Mouse (Mus musculus) intestine, embryonic 14.5 days (tissue): Measurements from ENCODE around the gene Tenm4. TPM values are rescaled to one million over a fixed set of nuclear protein-coding genes. Genes with fewer than 3 reads are reported as not detected.
"Not testable (repeated sequence)": the region's sequence is repeated elsewhere in the genome, so short reads cannot be mapped to it uniquely, and the experiment has no call there.

Source experiments
- ATAC-seq: fragments of 200-750 bp; cut with Nextera tagmentation; replicated peaks from 2 replicates; pipeline ENCODE4 v1.8.0; 2017; ENCODE audit warnings: low read depth, moderate number of reproducible peaks, moderate TSS enrichment, moderate library complexity; ENCODE audit not compliant: low FRiP score, low TSS enrichment
- DNase-seq: peaks from one replicate; pipeline ENCODE4 v3.0.0-alpha.2; 2018; ENCODE audit warnings: low spot score
- H3K27ac ChIP-seq: fragments of 300-500 bp; sonication (generic); 2 replicates; pipeline ENCODE4 v1.5.1; 2014; ENCODE audit warnings: low read depth, mild to moderate bottlenecking, control low read depth
- H3K27me3 ChIP-seq: fragments of 300-500 bp; sonication (generic); replicated peaks from 2 replicates; pipeline ENCODE4 v1.6.1; 2014; ENCODE audit warnings: low read length, control low read depth; ENCODE audit not compliant: control insufficient read depth, insufficient read depth
- H3K36me3 ChIP-seq: fragments of 300-500 bp; sonication (generic); 2 replicates; pipeline ENCODE4 v1.6.1; 2014; ENCODE audit warnings: low read length, control low read depth; ENCODE audit not compliant: control insufficient read depth, insufficient read depth
- H3K4me1 ChIP-seq: fragments of 300-500 bp; sonication (generic); replicated peaks from 2 replicates; pipeline ENCODE4 v1.6.1; 2014; ENCODE audit warnings: low read length, control low read depth, mixed read lengths; ENCODE audit not compliant: control insufficient read depth, insufficient read depth
- H3K4me2 ChIP-seq: fragments of 300-500 bp; sonication (generic); 2 replicates; pipeline ENCODE4 v1.6.1; 2014; ENCODE audit warnings: low read length
- H3K4me3 ChIP-seq: fragments of 300-500 bp; sonication (generic); 2 replicates; pipeline ENCODE4 v1.5.1; 2014; ENCODE audit warnings: low read depth, low read length, control low read depth, mixed read lengths
- H3K9ac ChIP-seq: fragments of 300-500 bp; sonication (generic); 2 replicates; pipeline ENCODE4 v1.6.1; 2014; ENCODE audit warnings: mild to moderate bottlenecking, low read length
- H3K9me3 ChIP-seq: fragments of 300-500 bp; sonication (generic); 2 replicates; pipeline ENCODE4 v1.6.1; 2016; ENCODE audit warnings: low read length, control low read depth; ENCODE audit not compliant: control insufficient read depth
- WGBS: fragments of 180-500 bp; shearing (Covaris S2); extraction: QIAGEN DNeasy Blood & Tissue Kit; methylation state at CpG from one replicate; pipeline ENCODE4 v1.1.7; 2014; 5-methylcytosine and 5-hydroxymethylcytosine counted together
- polyA plus RNA-seq: library from polyadenylated mRNA; unstranded; fragments of >200 nt; fragmentation: Nextera tagmentation; extraction: Ambion mirVana; gene quantifications from 2 replicates; pipeline ENCODE4 v1.2.1, GENCODE M21; 2014

Tenm4 gene
- polyA plus RNA-seq, 1 experiment from 2014 or later = 36.5 TPM

- WGBS = 31% methylated on average over 10 of the region's 10 CpGs
- H3K27ac ChIP-seq = no peak overlapping the region
- H3K4me2 ChIP-seq = no peak overlapping the region
These were observed 439.0 kb downstream of the Tenm4 start for GRCm38 (mm10) chr7:96609854-96610586.

GRCm38 (mm10) chr7:96617371-96617770 lies 446.3 kb downstream of the Tenm4 start:
- 42% methylated on average over 2 of the region's 2 CpGs for whole genome bisulfite sequencing
- ATAC-seq = no peak

More at GRCm38 (mm10) chr7:96609854-96610586, 439.0 kb downstream of the Tenm4 start:
- Histone ChIP-seq H3K36me3 (no peaks in the 10 kb centered on the region), H3K9me3 (no peaks in the 10 kb centered on the region), H3K4me1 (no peaks in the 10 kb centered on the region), H3K4me3 (no peak overlapping the region), H3K27me3 (no peaks in the 10 kb centered on the region), H3K9ac (no peak overlapping the region)
- no peak for DNase-seq
- ATAC-seq = no peak

GRCm38 (mm10) chr7:96619930-96620472 lies 449.0 kb downstream of the Tenm4 start:
- ATAC-seq = no peak
- no peaks in the 10 kb centered on the region for H3K4me1 ChIP-seq
- DNase-seq = no peak
- no peak overlapping the region for H3K4me3 ChIP-seq
- H3K27me3 ChIP-seq = no peaks in the 10 kb centered on the region
- 85% methylated on average over 4 of the region's 4 CpGs for WGBS
- H3K9ac ChIP-seq = no peak overlapping the region
- H3K9me3 ChIP-seq = no peaks in the 10 kb centered on the region
- no peaks in the 10 kb centered on the region for H3K36me3 ChIP-seq
- no peak overlapping the region for H3K4me2 ChIP-seq
- no peak overlapping the region for H3K27ac ChIP-seq

More at GRCm38 (mm10) chr7:96617371-96617770, 446.3 kb downstream of the Tenm4 start:
- Histone ChIP-seq H3K27ac (no peak overlapping the region), H3K4me3 (no peak overlapping the region), H3K9me3 (no peaks in the 10 kb centered on the region), H3K9ac (no peak overlapping the region), H3K4me1 (no peaks in the 10 kb centered on the region), H3K27me3 (no peaks in the 10 kb centered on the region), H3K36me3 (no peaks in the 10 kb centered on the region), H3K4me2 (no peak overlapping the region)
- no peak for DNase-seq

GRCm38 (mm10) chr7:96626338-96626737 lies 455.3 kb downstream of the Tenm4 start:
- Histone ChIP-seq H3K4me1 (no peaks in the 10 kb centered on the region), H3K36me3 (no peaks in the 10 kb centered on the region), H3K27me3 (no peaks in the 10 kb centered on the region), H3K27ac (no peak overlapping the region), H3K4me3 (no peak overlapping the region), H3K4me2 (no peak overlapping the region), H3K9ac (no peak overlapping the region), H3K9me3 (no peaks in the 10 kb centered on the region)
- ATAC-seq = no peak
- WGBS = 82% methylated on average over 3 of the region's 3 CpGs
- no peak for DNase-seq

- 96% methylated on average over 9 of the region's 9 CpGs for whole genome bisulfite sequencing
- not testable (repeated sequence) for H3K4me2 ChIP-seq, H3K27ac ChIP-seq, H3K9me3 ChIP-seq, H3K27me3 ChIP-seq, H3K36me3 ChIP-seq, H3K9ac ChIP-seq, H3K4me3 ChIP-seq, DNase-seq, ATAC-seq
- peaks cover 12% of the 10 kb centered on the region; the same call in 1 of the 2 replicates for H3K4me1 ChIP-seq
These were observed 459.5 kb downstream of the Tenm4 start for GRCm38 (mm10) chr7:96630551-96630950.

GRCm38 (mm10) chr7:96633008-96633407 lies 462.0 kb downstream of the Tenm4 start:
- Histone ChIP-seq H3K36me3 (no peaks in the 10 kb centered on the region), H3K9me3 (no peaks in the 10 kb centered on the region), H3K27me3 (no peaks in the 10 kb centered on the region), H3K4me1 (peaks cover 12% of the 10 kb centered on the region; the same call in 1 of the 2 replicates), H3K4me2 (no peak overlapping the region), H3K4me3 (no peak overlapping the region), H3K9ac (no peak overlapping the region), H3K27ac (peak overlapping the region; percentile 73)
- ATAC-seq = 0 out of 2 replicates have a peak, but pooled peaks have one; percentile 58
- 32% methylated on average over 1 of the region's 1 CpGs for WGBS
- no peak for DNase-seq

GRCm38 (mm10) chr7:96635830-96636440 lies 464.9 kb downstream of the Tenm4 start:
- no peaks in the 10 kb centered on the region for H3K36me3 ChIP-seq
- DNase-seq (no peak), ATAC-seq (0 out of 2 replicates have a peak, but pooled peaks have one; percentile 19)
- no peaks in the 10 kb centered on the region for H3K9me3 ChIP-seq
- no peak overlapping the region for H3K4me2 ChIP-seq
- H3K27ac ChIP-seq = no peak overlapping the region
- no peaks in the 10 kb centered on the region for H3K27me3 ChIP-seq
- H3K4me3 ChIP-seq = no peak overlapping the region
- H3K4me1 ChIP-seq = peaks cover 12% of the 10 kb centered on the region; the same call in 1 of the 2 replicates
- no peak overlapping the region for H3K9ac ChIP-seq
- WGBS = 38% methylated on average over 7 of the region's 7 CpGs

GRCm38 (mm10) chr7:96643461-96644204 lies 472.6 kb downstream of the Tenm4 start:
- Histone ChIP-seq H3K27ac (no peak overlapping the region), H3K4me3 (peak overlapping the region; percentile 25), H3K4me2 (peak overlapping the region; percentile 64), H3K9ac (no peak overlapping the region), H3K4me1 (peaks cover 10% of the 10 kb centered on the region; the same call in 1 of the 2 replicates), H3K9me3 (no peaks in the 10 kb centered on the region), H3K27me3 (no peaks in the 10 kb centered on the region), H3K36me3 (no peaks in the 10 kb centered on the region)
- DNase-seq = peak; percentile 74
- peak; percentile 95 for ATAC-seq
- WGBS = 3% methylated on average over 27 of the region's 27 CpGs
